Mouse (Mus musculus): ENCODE results near the gene Rps6kb2. TPM values are rescaled to one million over a fixed set of nuclear protein-coding genes. Genes with fewer than 3 reads are reported as not detected.
"Not testable (repeated sequence)": the region's sequence is repeated elsewhere in the genome, so short reads cannot be mapped to it uniquely, and the experiment has no call there.

Rps6kb2 gene
- polyA plus RNA-seq, 1 experiment from 2014 or later: 32.8 TPM

- Histone ChIP-seq H3K36me3 (replicated peaks) (peaks cover 8% of the 10 kb centered on the region; the same call in 1 of the 2 replicates), H3K9ac (no peak overlapping the region; the same call in 1 of the 2 replicates), H3K27me3 (no peaks in the 10 kb centered on the region), H3K9me3 (replicated peaks) (no peaks in the 10 kb centered on the region), H3K27ac (replicated peaks) (peak overlapping the region; percentile 79), H3K4me2 (peak overlapping the region; percentile 31), H3K4me3 (replicated peaks) (no peak overlapping the region), H3K4me1 (replicated peaks) (peaks cover 75% of the 10 kb centered on the region)
- WGBS (ENCODE audit: insufficient replicate concordance): 25% methylated on average over 7 of the region's 7 CpGs
- no peak for ATAC-seq (ENCODE audit: insufficient read depth)
These were observed 40.5 kb downstream of the Rps6kb2 start for GRCm38 (mm10) chr19:4122411-4123370.

GRCm38 (mm10) chr19:4121896-4122295 lies 41.3 kb downstream of the Rps6kb2 start:
- not testable (repeated sequence) for H3K9me3 ChIP-seq (replicated peaks); H3K27me3 ChIP-seq; H3K9ac ChIP-seq; ATAC-seq (ENCODE audit: insufficient read depth)
- peaks cover 13% of the 10 kb centered on the region for H3K36me3 ChIP-seq (replicated peaks)
- H3K4me2 ChIP-seq: peak overlapping the region; percentile 80
- peaks cover 67% of the 10 kb centered on the region for H3K4me1 ChIP-seq (replicated peaks)
- peak overlapping the region; percentile 59 for H3K4me3 ChIP-seq (replicated peaks)
- peak overlapping the region; percentile 79 for H3K27ac ChIP-seq (replicated peaks)
- 35% methylated on average over 6 of the region's 6 CpGs for WGBS (ENCODE audit: insufficient replicate concordance)

GRCm38 (mm10) chr19:4121097-4121805 lies 41.9 kb downstream of the Rps6kb2 start:
- 2% methylated on average over 38 of the region's 38 CpGs for WGBS (ENCODE audit: insufficient replicate concordance)
- peaks cover 60% of the 10 kb centered on the region for H3K4me1 ChIP-seq (replicated peaks)

GRCm38 (mm10) chr19:4120496-4120895 lies 42.7 kb downstream of the Rps6kb2 start:
- H3K4me1 ChIP-seq (replicated peaks): peaks cover 60% of the 10 kb centered on the region
- WGBS (ENCODE audit: insufficient replicate concordance): 86% methylated on average over 2 of the region's 2 CpGs
- peaks cover 27% of the 10 kb centered on the region for H3K36me3 ChIP-seq (replicated peaks)
- H3K27me3 ChIP-seq: no peaks in the 10 kb centered on the region
- no peak overlapping the region for H3K9ac ChIP-seq
- no peaks in the 10 kb centered on the region for H3K9me3 ChIP-seq (replicated peaks)
- peak overlapping the region; percentile 80 for H3K4me2 ChIP-seq
- no peak for ATAC-seq (ENCODE audit: insufficient read depth)
- no peak overlapping the region for H3K4me3 ChIP-seq (replicated peaks)
- H3K27ac ChIP-seq (replicated peaks): no peak overlapping the region

More at GRCm38 (mm10) chr19:4121097-4121805, 41.9 kb downstream of the Rps6kb2 start:
- Histone ChIP-seq H3K9ac (peak overlapping the region; percentile 49), H3K36me3 (replicated peaks) (peaks cover 19% of the 10 kb centered on the region), H3K27me3 (no peaks in the 10 kb centered on the region), H3K4me3 (replicated peaks) (peak overlapping the region; percentile 59), H3K4me2 (peak overlapping the region; percentile 80), H3K27ac (replicated peaks) (peak overlapping the region; percentile 79), H3K9me3 (replicated peaks) (no peaks in the 10 kb centered on the region)
- peak; percentile 56 for ATAC-seq (ENCODE audit: insufficient read depth)

DNA sequence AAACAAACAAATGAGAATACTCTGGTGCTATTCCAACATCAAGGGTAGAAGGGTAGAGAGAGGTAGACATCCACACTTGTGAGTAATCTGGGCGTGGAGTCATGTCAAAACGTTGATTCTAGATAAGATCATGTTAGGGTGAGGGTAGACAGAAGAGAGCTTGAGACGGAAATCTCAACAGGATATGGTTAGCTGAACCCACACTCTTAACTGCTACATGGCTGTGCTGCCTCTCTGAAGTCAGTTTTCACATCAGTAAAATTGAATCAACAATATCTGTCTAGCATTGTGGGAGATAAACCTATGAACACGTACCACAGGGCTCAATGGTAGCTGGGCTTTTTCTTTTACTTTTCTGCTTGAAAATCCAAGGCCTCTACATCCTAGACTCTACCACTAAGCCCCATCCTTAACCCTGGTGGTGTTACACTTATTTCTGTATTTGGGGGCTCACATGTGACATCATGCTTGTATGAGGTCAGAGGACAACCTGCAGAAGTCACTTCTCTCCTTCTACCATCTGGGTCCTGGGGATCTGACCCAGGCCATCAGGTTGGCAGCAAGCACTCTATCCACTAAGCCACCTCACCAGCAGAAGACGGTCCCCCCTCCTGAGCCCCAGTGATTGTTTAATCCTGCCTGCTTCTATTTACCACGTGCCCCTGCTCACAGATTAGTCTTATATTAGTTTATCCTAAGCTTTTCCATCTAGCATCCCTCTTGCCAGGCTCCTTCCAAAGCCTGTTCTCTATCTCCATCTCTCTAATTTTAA lies 43.3 kb downstream of the Rps6kb2 start:
- 56% methylated on average over 6 of the region's 6 CpGs for WGBS (ENCODE audit: insufficient replicate concordance)
- H3K36me3 ChIP-seq (replicated peaks): peaks cover 33% of the 10 kb centered on the region

DNA sequence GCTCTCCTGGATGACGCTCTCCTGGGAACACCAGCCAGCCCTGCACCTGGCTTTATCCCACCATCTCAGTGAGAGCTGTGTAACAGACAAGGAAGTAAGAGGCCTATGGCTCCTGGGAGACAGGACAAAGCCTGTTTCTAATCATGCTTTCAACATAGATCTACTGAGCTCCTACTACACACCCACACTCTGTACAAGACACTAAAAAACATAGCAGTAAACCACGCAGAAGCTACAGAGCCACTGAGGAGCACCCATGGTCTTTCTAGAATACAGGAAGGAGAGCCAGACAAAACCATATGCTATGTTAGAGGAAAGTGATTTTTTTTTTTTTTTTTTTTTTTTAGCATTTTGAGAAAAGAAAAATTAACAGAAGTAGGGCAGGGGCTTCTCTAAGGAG lies 44.8 kb downstream of the Rps6kb2 start:
- H3K4me1 ChIP-seq (replicated peaks): peaks cover 53% of the 10 kb centered on the region
- no peak for ATAC-seq (ENCODE audit: insufficient read depth)
- peaks cover 45% of the 10 kb centered on the region for H3K36me3 ChIP-seq (replicated peaks)
- H3K4me3 ChIP-seq (replicated peaks): no peak overlapping the region
- H3K9me3 ChIP-seq (replicated peaks): no peaks in the 10 kb centered on the region
- H3K4me2 ChIP-seq: no peak overlapping the region
- no peaks in the 10 kb centered on the region for H3K27me3 ChIP-seq
- no peak overlapping the region for H3K9ac ChIP-seq
- H3K27ac ChIP-seq (replicated peaks): no peak overlapping the region
- WGBS (ENCODE audit: insufficient replicate concordance): 77% methylated on average over 2 of the region's 2 CpGs

More for the DNA sequence above, 43.3 kb downstream of the Rps6kb2 start:
- Histone ChIP-seq H3K4me1 (replicated peaks) (peaks cover 55% of the 10 kb centered on the region), H3K9me3 (replicated peaks) (no peaks in the 10 kb centered on the region), H3K27me3 (no peaks in the 10 kb centered on the region), H3K4me2 (peak overlapping the region; percentile 80; the same call in 1 of the 2 replicates), H3K9ac (no peak overlapping the region), H3K27ac (replicated peaks) (no peak overlapping the region), H3K4me3 (replicated peaks) (no peak overlapping the region)
- ATAC-seq (ENCODE audit: insufficient read depth): no peak

DNA sequence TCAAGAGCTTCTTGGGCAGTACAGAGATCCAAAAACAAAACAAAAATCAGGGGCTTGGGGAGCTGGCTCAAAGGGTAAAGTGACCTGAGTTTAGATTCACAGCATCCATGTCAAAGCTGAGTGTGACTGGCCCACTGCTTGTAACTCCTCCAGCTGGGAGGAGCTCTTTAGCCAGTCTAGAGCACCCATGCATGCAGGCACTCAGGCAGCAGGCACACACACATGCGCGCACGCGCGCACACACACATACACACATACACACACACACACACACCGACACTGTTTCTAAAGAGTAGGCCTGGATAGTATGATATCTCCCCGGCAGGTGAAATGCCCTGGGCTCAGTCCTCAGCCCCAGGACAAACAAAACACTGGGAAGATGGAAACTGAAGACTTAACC lies 46.1 kb downstream of the Rps6kb2 start:
- Histone ChIP-seq H3K4me3 (replicated peaks) (no peak overlapping the region), H3K9ac (no peak overlapping the region), H3K36me3 (replicated peaks) (peaks cover 57% of the 10 kb centered on the region), H3K9me3 (replicated peaks) (no peaks in the 10 kb centered on the region), H3K4me2 (no peak overlapping the region), H3K27me3 (no peaks in the 10 kb centered on the region), H3K4me1 (replicated peaks) (peaks cover 53% of the 10 kb centered on the region), H3K27ac (replicated peaks) (no peak overlapping the region)
- 92% methylated on average over 7 of the region's 7 CpGs for WGBS (ENCODE audit: insufficient replicate concordance)
- ATAC-seq (ENCODE audit: insufficient read depth): no peak

- H3K36me3 ChIP-seq (replicated peaks): peaks cover 62% of the 10 kb centered on the region
- H3K27me3 ChIP-seq: no peaks in the 10 kb centered on the region
- 84% methylated on average over 11 of the region's 11 CpGs for WGBS (ENCODE audit: insufficient replicate concordance)
- H3K27ac ChIP-seq (replicated peaks): no peak overlapping the region
- no peak for ATAC-seq (ENCODE audit: insufficient read depth)
- H3K4me1 ChIP-seq (replicated peaks): peaks cover 46% of the 10 kb centered on the region
- H3K9ac ChIP-seq: no peak overlapping the region
- H3K4me2 ChIP-seq: no peak overlapping the region
- no peak overlapping the region for H3K4me3 ChIP-seq (replicated peaks)
- no peaks in the 10 kb centered on the region for H3K9me3 ChIP-seq (replicated peaks)
These were observed 47.3 kb downstream of the Rps6kb2 start for GRCm38 (mm10) chr19:4115816-4116215.

GRCm38 (mm10) chr19:4115144-4115543 lies 48.0 kb downstream of the Rps6kb2 start:
- ATAC-seq (ENCODE audit: insufficient read depth): no peak
- H3K9ac ChIP-seq: no peak overlapping the region
- no peak overlapping the region for H3K27ac ChIP-seq (replicated peaks)
- WGBS (ENCODE audit: insufficient replicate concordance): 81% methylated on average over 10 of the region's 10 CpGs
- no peak overlapping the region for H3K4me2 ChIP-seq
- no peak overlapping the region for H3K4me3 ChIP-seq (replicated peaks)
- H3K9me3 ChIP-seq (replicated peaks): no peaks in the 10 kb centered on the region
- H3K36me3 ChIP-seq (replicated peaks): peaks cover 62% of the 10 kb centered on the region
- H3K27me3 ChIP-seq: no peaks in the 10 kb centered on the region
- H3K4me1 ChIP-seq (replicated peaks): peaks cover 40% of the 10 kb centered on the region

GRCm38 (mm10) chr19:4114551-4114950 lies 48.6 kb downstream of the Rps6kb2 start:
- H3K4me2 ChIP-seq: no peak overlapping the region
- H3K4me3 ChIP-seq (replicated peaks): no peak overlapping the region
- H3K9me3 ChIP-seq (replicated peaks): no peaks in the 10 kb centered on the region
- WGBS (ENCODE audit: insufficient replicate concordance): 83% methylated on average over 10 of the region's 10 CpGs
- peaks cover 62% of the 10 kb centered on the region for H3K36me3 ChIP-seq (replicated peaks)
- ATAC-seq (ENCODE audit: insufficient read depth): no peak
- no peaks in the 10 kb centered on the region for H3K27me3 ChIP-seq
- no peak overlapping the region for H3K9ac ChIP-seq
- peaks cover 34% of the 10 kb centered on the region for H3K4me1 ChIP-seq (replicated peaks)
- peak overlapping the region; percentile 66; the same call in 1 of the 2 replicates for H3K27ac ChIP-seq (replicated peaks)

Data from liver, embryonic 15.5 days (tissue).